Mouse (Mus musculus) frontal cortex, postnatal 36 days (tissue): ENCODE measurements at regions not wholly inside any gene's neighbourhood (a gene's known extent, or its start where the extent isn't known, plus 50 kb on each side); places are given as distances from the start of the nearest gene placed in this dataset.

ENCODE experiments used
- DNase-seq, 2 experiments: peaks; one replicate each; pipeline ENCODE4 v3.0.0; 2022; ENCODE audit warnings: low spot score in 2 of 2

DNA sequence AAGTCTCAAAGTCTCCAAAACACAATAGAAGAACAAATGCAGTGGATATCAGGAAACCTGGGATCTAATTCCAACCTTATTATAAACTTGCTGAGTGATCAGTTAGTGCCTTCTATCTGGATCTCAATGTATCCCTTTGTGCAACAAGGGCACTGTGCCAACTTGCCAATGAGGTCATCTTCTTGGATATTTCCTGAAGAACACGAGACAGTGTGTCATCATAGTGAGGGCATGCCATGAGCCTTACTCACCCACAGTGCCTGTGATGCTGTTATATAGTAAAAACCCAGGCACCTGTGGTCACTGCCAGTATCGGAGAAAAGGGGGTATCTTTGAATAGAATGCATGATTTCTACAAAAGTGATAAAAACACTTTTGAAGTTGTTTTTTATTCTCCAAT lies 60.2 kb upstream of the Cd34 start:
- DNase-seq = no peak

- peak; percentile 97 to 98 for DNase-seq
These were observed 59.0 kb upstream of the Cd34 start for GRCm38 (mm10) chr1:194879324-194880233.

- DNase-seq = peak; percentile 43 to 68
These were observed 56.9 kb upstream of the Cd34 start for GRCm38 (mm10) chr1:194881556-194882223.

- peak; percentile 69 to 82 for DNase-seq
These were observed 53.4 kb upstream of the Cd34 start for GRCm38 (mm10) chr1:194885071-194885686.

- DNase-seq = peak; percentile 71 to 81
These were observed 52.9 kb upstream of the Cd34 start for GRCm38 (mm10) chr1:194885687-194886077.
